Mouse (Mus musculus) heart, embryonic 10.5 days (tissue): ENCODE results near the gene Prkar2a. TPM values are rescaled to one million over a fixed set of nuclear protein-coding genes. Genes with fewer than 3 reads are reported as not detected.

Experiments
- DNase-seq: peaks from one replicate; pipeline ENCODE4 v3.0.0-alpha.2; 2017; ENCODE audit warnings: low spot score
- H3K27ac ChIP-seq: fragments of 300-500 bp; sonication (generic); 2 replicates; pipeline ENCODE4 v1.5.1; 2016; ENCODE audit warnings: mild to moderate bottlenecking
- H3K27me3 ChIP-seq: fragments of 300-500 bp; sonication (generic); 2 replicates; pipeline ENCODE4 v1.6.1; 2016; ENCODE audit warnings: mild to moderate bottlenecking; ENCODE audit not compliant: poor library complexity, insufficient read depth, severe bottlenecking
- H3K36me3 ChIP-seq: fragments of 300-500 bp; sonication (generic); 2 replicates; pipeline ENCODE4 v1.6.1; 2016; ENCODE audit warnings: mild to moderate bottlenecking, moderate library complexity
- H3K4me1 ChIP-seq: fragments of 300-500 bp; sonication (generic); 2 replicates; pipeline ENCODE4 v1.6.1; 2016; ENCODE audit warnings: mild to moderate bottlenecking
- H3K4me3 ChIP-seq: fragments of 300-500 bp; sonication (generic); 2 replicates; pipeline ENCODE4 v1.5.1; 2016; ENCODE audit warnings: mild to moderate bottlenecking, moderate library complexity
- H3K9me3 ChIP-seq: fragments of 300-500 bp; sonication (generic); 2 replicates; pipeline ENCODE4 v1.6.1; 2016; ENCODE audit warnings: mild to moderate bottlenecking, moderate library complexity
- WGBS: fragments of 180-500 bp; shearing (Covaris S2); methylation state at CpG from one replicate; pipeline ENCODE4 v1.1.7; 2016; 5-methylcytosine and 5-hydroxymethylcytosine counted together
- polyA plus RNA-seq: library from polyadenylated mRNA; unstranded; fragments of >200 nt; fragmentation: Nextera tagmentation; extraction: Ambion mirVana; gene quantifications from 2 replicates; pipeline ENCODE4 v1.2.1, GENCODE M21; 2016

Prkar2a gene
- polyA plus RNA-seq, 1 experiment from 2014 or later: 26.5 TPM

- H3K4me1 ChIP-seq: 0 out of 2 replicates have a peak, but pooled peaks cover 4% of the 10 kb centered on the region
- no peak overlapping the region for H3K4me3 ChIP-seq
- H3K27ac ChIP-seq: no peak overlapping the region
- WGBS: 79% methylated on average over 4 of the region's 4 CpGs
- H3K36me3 ChIP-seq: no peaks in the 10 kb centered on the region
- no peaks in the 10 kb centered on the region; the same call in 1 of the 2 replicates for H3K9me3 ChIP-seq
- H3K27me3 ChIP-seq: no peaks in the 10 kb centered on the region
- no peak for DNase-seq
Measured at GRCm38 (mm10) chr9:108776614-108777013, 87.5 kb downstream of the Prkar2a start.

DNA sequence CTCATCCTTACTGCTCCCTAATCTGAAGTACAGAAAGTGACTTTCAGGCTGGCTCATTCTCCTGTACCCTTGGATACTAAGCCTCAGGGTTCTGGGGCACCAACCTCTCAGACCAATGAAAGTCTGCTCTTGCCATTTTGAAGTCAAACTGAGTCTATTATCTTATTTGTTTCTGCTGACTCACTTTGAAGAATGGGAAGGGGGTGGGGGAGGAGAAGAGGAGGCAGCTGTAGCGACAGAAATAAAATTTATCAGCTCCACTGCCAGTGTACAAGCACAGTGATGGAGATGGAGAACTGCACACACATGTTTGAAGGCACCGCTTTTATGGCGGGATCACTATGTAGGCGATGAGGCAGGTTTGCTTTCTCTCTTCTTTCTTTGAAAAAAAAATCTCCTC lies 88.2 kb downstream of the Prkar2a start:
- no peak for DNase-seq
- Histone ChIP-seq H3K27ac (no peak overlapping the region), H3K27me3 (no peaks in the 10 kb centered on the region), H3K36me3 (no peaks in the 10 kb centered on the region), H3K9me3 (no peaks in the 10 kb centered on the region; the same call in 1 of the 2 replicates), H3K4me1 (peaks cover 9% of the 10 kb centered on the region), H3K4me3 (no peak overlapping the region)
- WGBS: 72% methylated on average over 4 of the region's 4 CpGs

GRCm38 (mm10) chr9:108780959-108781358 lies 91.8 kb downstream of the Prkar2a start:
- Histone ChIP-seq H3K36me3 (no peaks in the 10 kb centered on the region), H3K27me3 (no peaks in the 10 kb centered on the region), H3K9me3 (no peaks in the 10 kb centered on the region), H3K4me1 (peaks cover 31% of the 10 kb centered on the region), H3K4me3 (no peak overlapping the region), H3K27ac (no peak overlapping the region)
- DNase-seq: no peak
- 68% methylated on average over 5 of the region's 5 CpGs for WGBS

DNA sequence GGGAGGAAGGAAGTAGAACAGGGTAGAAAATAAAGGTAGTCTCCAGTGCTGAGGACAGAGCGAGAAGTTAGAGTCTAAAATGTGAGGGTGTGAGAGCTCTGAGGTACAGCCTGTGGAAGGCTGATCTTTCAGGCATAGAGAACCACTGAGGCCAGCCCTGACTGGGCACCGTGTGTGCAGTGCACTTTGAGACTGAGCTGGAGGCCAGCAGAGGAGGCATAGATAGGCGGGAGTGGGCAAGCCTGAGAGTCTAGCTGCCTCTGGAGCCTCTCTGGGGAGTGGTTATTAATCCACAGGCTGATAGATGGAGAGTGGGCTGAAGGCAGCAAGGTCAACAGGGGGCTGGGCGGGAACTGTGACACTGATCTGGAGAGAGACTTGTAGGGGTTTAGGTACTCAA lies 92.8 kb downstream of the Prkar2a start:
- H3K36me3 ChIP-seq: 0 out of 2 replicates have a peak, but pooled peaks cover 4% of the 10 kb centered on the region
- H3K27me3 ChIP-seq: no peaks in the 10 kb centered on the region
- no peak for DNase-seq
- H3K27ac ChIP-seq: peak overlapping the region; percentile 56; the same call in 1 of the 2 replicates
- H3K4me3 ChIP-seq: no peak overlapping the region
- H3K4me1 ChIP-seq: peaks cover 33% of the 10 kb centered on the region
- 55% methylated on average over 4 of the region's 4 CpGs for WGBS
- no peaks in the 10 kb centered on the region for H3K9me3 ChIP-seq

DNA sequence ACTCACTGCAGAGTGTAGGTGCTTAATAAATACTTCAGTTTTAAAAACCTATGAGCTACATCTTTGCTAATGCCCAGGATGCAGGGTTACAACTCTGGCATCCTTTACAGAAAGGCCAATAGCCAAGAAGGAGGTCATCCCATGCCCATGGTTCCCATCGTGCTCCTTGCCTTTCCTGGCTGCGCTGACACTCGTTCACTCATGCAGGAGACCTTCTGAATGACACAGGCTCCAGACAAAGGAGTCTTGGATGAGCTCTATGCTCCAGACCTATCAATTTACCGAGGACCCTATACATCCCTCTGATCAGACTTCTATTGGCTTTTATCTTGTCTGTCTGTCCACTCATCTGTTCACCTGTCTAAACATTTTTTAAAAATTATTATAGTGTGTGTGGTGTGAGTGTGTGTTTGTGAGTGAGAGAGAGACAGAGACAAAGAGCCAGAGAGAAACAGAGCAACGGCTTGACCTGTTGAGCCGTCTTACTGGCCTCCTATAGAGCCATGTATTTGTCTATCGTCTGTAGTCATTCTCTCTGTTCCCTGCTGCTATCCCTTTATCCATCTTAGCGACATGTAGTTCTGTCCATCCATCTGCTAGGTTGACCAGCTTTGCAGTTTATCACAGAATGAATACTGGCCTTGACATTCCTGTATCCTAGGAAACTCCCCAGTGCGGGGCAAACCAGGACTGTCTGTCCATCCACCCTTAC lies 93.9 kb downstream of the Prkar2a start:
- Histone ChIP-seq H3K36me3 (0 out of 2 replicates have a peak, but pooled peaks cover 13% of the 10 kb centered on the region), H3K27ac (peak overlapping the region; percentile 99), H3K9me3 (no peaks in the 10 kb centered on the region), H3K4me1 (peaks cover 41% of the 10 kb centered on the region), H3K27me3 (no peaks in the 10 kb centered on the region), H3K4me3 (peak overlapping the region; percentile 96)
- no peak for DNase-seq
- WGBS: 34% methylated on average over 9 of the region's 9 CpGs

DNA sequence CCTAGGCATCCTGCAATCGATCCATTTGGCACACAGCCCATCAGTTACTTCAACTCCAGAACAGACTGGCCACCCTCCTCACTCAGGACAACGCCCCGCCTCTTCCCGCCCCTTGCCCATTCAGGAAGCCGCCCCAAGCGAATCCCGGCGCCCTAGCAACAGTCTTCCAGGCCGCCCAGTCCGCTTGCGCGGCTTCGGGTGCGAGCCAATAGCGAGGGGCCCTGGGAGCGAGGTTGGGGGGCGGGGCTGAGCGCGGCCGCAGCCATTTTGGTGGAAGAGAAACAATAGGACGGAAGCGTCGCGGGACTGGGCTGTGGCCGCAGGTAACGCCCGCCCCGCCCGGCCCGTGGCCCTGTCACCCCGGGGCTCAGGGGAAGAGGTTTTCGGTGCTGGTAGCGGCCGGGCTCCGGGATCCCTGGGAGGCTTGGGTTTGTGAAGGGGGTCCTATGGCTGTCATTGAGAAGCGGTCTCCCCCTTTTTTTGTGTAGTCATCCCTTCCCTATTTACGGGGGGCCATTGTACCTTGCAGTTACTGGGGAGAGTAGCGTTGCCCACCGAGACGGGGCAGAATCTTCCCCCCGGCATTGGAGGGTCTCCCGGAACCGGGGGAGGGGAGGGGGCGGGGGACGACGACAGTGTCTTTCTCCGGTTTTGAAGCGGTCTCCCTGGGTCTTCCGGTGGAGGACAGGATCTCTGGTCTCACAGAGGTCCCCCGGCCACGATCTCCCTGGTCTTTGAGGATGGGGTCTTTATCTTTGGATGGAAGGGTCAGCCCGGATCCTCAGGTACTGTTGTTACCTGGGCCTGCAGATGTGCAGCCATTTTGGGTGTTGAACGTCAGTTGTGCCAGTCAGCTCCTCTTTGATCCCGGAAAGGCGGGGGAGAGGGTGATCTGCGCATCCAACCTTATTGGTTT lies 94.7 kb downstream of the Prkar2a start, which contains the start of gene Ip6k2:
Gene Ip6k2, plus strand, starts transcription at position 249 of the 916 bp plus-strand sequence.
- Histone ChIP-seq H3K4me3 (peak within 1 kb of the TSS; percentile 96), H3K4me1 (peaks cover 48% of the 10 kb centered on the region), H3K27me3 (no peaks in the 10 kb centered on the region), H3K9me3 (no peaks in the 10 kb centered on the region), H3K27ac (peak within 1 kb of the TSS; percentile 99), H3K36me3 (0 out of 2 replicates have a peak, but pooled peaks cover 16% of the 10 kb centered on the region)
- WGBS: under 1% methylated on average over 56 of the region's 56 CpGs
- peak; percentile 99 for DNase-seq

DNA sequence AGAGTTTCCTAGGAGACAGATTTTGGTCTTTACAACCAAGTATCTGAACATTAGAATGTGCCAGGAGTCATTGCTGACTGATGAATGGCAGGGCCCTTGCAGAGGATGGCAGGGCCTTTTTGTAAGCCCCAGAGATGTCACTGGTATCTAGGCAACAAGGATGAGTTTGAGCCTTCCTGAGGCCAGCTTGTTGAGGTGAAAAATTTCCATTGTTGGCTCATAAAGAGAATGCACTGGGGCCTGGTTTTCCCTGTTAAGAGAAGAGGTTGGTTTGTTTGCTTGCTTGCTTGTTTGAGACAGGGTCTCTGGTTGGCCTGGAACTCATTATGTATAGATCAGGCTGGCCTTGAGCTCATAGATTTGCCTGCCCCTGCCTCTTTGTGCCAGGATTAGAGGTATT lies 96.3 kb downstream of the Prkar2a start:
- peak overlapping the region; percentile 96 for H3K4me3 ChIP-seq
- H3K36me3 ChIP-seq: 0 out of 2 replicates have a peak, but pooled peaks cover 16% of the 10 kb centered on the region
- H3K27ac ChIP-seq: no peak overlapping the region
- no peaks in the 10 kb centered on the region for H3K9me3 ChIP-seq
- peaks cover 56% of the 10 kb centered on the region for H3K4me1 ChIP-seq
- DNase-seq: no peak
- no peaks in the 10 kb centered on the region for H3K27me3 ChIP-seq

- DNase-seq: no peak
Measured at GRCm38 (mm10) chr9:108786494-108786893, 97.4 kb downstream of the Prkar2a start.

DNA sequence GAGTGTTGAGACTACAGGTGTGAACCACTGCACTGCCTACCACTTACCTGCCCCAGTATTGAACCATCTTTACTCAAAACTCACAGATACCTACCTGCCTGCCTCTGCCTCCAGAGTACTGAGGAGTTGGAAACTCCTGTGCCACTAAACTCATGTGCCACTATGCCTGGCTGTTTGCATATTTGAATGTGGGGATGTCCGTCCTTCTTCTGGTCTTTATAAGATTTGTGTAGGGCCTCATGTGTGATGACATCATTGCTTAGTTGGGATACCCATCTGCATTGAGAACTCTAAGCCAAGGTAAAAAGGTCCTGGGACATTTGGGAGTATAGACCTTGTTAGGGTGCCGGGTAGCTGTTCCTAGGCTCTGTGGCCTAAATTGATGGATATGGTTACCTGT lies 98.0 kb downstream of the Prkar2a start:
- no peak for DNase-seq
- H3K27me3 ChIP-seq: no peaks in the 10 kb centered on the region
- H3K4me1 ChIP-seq: peaks cover 58% of the 10 kb centered on the region
- H3K9me3 ChIP-seq: no peaks in the 10 kb centered on the region
- 0 out of 2 replicates have a peak, but pooled peaks cover 16% of the 10 kb centered on the region for H3K36me3 ChIP-seq
- H3K4me3 ChIP-seq: no peak overlapping the region
- H3K27ac ChIP-seq: no peak overlapping the region
- 95% methylated on average over 2 of the region's 2 CpGs for WGBS

More at GRCm38 (mm10) chr9:108786494-108786893, 97.4 kb downstream of the Prkar2a start:
- no peaks in the 10 kb centered on the region for H3K27me3 ChIP-seq
- 90% methylated on average over 1 of the region's 1 CpGs for WGBS
- 0 out of 2 replicates have a peak, but pooled peaks cover 16% of the 10 kb centered on the region for H3K36me3 ChIP-seq
- H3K4me1 ChIP-seq: peaks cover 56% of the 10 kb centered on the region
- no peak overlapping the region for H3K27ac ChIP-seq
- H3K4me3 ChIP-seq: no peak overlapping the region
- no peaks in the 10 kb centered on the region for H3K9me3 ChIP-seq

DNA sequence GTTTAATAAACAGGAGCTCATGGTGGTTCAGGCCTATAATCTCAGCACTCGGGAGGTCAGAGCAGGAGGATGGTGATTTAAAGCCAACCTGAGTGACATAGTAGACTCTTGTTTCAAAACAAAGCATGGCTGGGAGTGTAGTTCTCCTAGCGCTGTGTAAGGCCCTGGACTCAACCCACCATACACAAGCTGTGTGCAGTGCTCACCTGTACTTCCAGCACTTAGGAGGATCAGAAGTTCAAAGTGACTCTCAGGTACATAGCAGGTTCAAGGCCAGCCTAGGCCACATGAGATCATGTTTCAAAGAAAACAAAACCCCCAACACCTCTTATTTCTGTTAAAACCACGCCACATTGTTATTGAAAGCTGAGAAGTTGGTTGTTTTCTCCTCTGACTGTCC lies 99.6 kb downstream of the Prkar2a start:
- WGBS: 79% methylated on average over 3 of the region's 3 CpGs
- H3K36me3 ChIP-seq: 0 out of 2 replicates have a peak, but pooled peaks cover 16% of the 10 kb centered on the region

GRCm38 (mm10) chr9:108792307-108792706 lies 103.2 kb downstream of the Prkar2a start:
- Histone ChIP-seq H3K27ac (no peak overlapping the region), H3K4me3 (no peak overlapping the region), H3K9me3 (no peaks in the 10 kb centered on the region), H3K27me3 (no peaks in the 10 kb centered on the region), H3K4me1 (peaks cover 54% of the 10 kb centered on the region), H3K36me3 (peaks cover 23% of the 10 kb centered on the region)
- WGBS: 73% methylated on average over 1 of the region's 1 CpGs
- DNase-seq: no peak

More for the DNA sequence above, 99.6 kb downstream of the Prkar2a start:
- no peak for DNase-seq
- Histone ChIP-seq H3K4me1 (peaks cover 47% of the 10 kb centered on the region), H3K27me3 (no peaks in the 10 kb centered on the region), H3K4me3 (no peak overlapping the region), H3K27ac (no peak overlapping the region), H3K9me3 (no peaks in the 10 kb centered on the region)

GRCm38 (mm10) chr9:108792730-108793129 lies 103.6 kb downstream of the Prkar2a start:
- peaks cover 55% of the 10 kb centered on the region for H3K4me1 ChIP-seq
- DNase-seq: no peak
- H3K27me3 ChIP-seq: no peaks in the 10 kb centered on the region
- peaks cover 25% of the 10 kb centered on the region for H3K36me3 ChIP-seq
- H3K4me3 ChIP-seq: no peak overlapping the region
- WGBS: 55% methylated on average over 3 of the region's 3 CpGs
- H3K27ac ChIP-seq: no peak overlapping the region
- H3K9me3 ChIP-seq: no peaks in the 10 kb centered on the region

DNA sequence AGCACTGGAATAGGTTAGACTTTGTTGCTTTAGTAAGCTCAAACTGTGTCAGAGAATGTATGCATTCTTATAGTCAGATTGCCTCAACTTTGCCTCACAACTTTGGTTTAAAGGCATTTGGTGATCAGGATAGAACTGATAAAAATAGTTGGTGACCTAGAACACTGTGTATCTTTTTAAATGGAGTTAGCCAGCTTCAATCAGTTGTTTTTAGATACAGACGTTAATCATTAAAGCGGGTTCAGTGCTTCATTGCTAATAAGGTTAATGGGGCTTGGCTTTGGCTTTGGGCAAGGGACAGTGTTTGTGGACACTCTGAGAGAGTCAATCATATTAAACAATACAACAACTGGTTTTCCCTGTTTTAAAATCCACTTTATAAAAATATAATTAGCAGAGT lies 106.2 kb downstream of the Prkar2a start:
- Histone ChIP-seq H3K27ac (no peak overlapping the region), H3K4me3 (no peak overlapping the region), H3K27me3 (no peaks in the 10 kb centered on the region), H3K36me3 (peaks cover 45% of the 10 kb centered on the region), H3K9me3 (no peaks in the 10 kb centered on the region), H3K4me1 (peaks cover 38% of the 10 kb centered on the region)
- DNase-seq: no peak
- 76% methylated on average over 2 of the region's 2 CpGs for WGBS
